Mouse (Mus musculus): ENCODE measurements at regions not wholly inside any gene's neighbourhood (a gene's known extent, or its start where the extent isn't known, plus 50 kb on each side); places are given as distances from the start of the nearest gene placed in this dataset.

- TF ChIP-seq EP300 (IDR thresholded peaks at IDR 0.05; ENCODE audit: low read depth) (no peak), CTCF (IDR thresholded peaks at IDR 0.05; ENCODE audit: low read depth) (no peak)
Measured at GRCm38 (mm10) chr14:24886164-24886563, 399.2 kb downstream of the Rps24 start.
